Mouse (Mus musculus): Measurements from ENCODE around the gene Lrp8. TPM values are rescaled to one million over a fixed set of nuclear protein-coding genes. Genes with fewer than 3 reads are reported as not detected.
A peak's percentile ranks its signal among the peaks of the same experiment; 100 is the strongest.

Lrp8 gene
- total RNA-seq, 4 experiments from 2014 or later: not detected

DNA sequence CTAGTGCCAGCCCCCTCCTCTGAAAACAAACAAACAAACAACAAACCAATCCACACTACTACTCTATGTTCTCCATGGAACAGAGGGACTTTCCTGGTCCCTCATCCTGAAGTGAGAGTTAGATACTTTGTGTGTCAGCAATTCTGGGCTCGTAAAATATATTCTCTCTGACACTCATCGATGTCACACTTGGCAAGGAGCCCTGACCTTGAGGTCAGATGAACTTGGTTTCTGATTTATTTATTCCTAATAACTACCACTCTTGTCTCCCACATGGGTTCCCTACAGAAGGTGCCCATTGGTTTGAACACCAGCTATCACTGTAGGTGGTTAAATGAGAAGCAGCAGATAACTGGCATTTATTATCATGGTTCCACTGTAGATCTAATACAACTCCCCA lies 118.3 kb downstream of the Lrp8 start:
- no peak for DNase-seq (ENCODE audit: low spot score in 2 of 2)

GRCm38 (mm10) chr4:107921152-107921695 lies 119.2 kb downstream of the Lrp8 start:
- DNase-seq (ENCODE audit: low spot score in 2 of 2): no peak

- DNase-seq (ENCODE audit: low spot score in 2 of 2): no peak
These were observed 119.9 kb downstream of the Lrp8 start for GRCm38 (mm10) chr4:107921952-107922351.

- peak; percentile 95 to 97 for DNase-seq (ENCODE audit: low spot score in 2 of 2)
These were observed 121.2 kb downstream of the Lrp8 start, which contains the start of gene Cpt2 for GRCm38 (mm10) chr4:107923145-107923802. Gene Cpt2 (minus strand): TSS chr4:107923610.

GRCm38 (mm10) chr4:107923803-107924194 lies 121.7 kb downstream of the Lrp8 start:
- DNase-seq (ENCODE audit: low spot score in 2 of 2): no peak

Other genes with a start within 250 kb of the Lrp8 start
- gene Dmrtb1, start 118.0 kb upstream of the Lrp8 start, total RNA-seq (2022): not detected
- gene Magoh, start 77.5 kb downstream of the Lrp8 start, total RNA-seq (2022): 10 to 100 TPM; 26.1 to 33.5 (median 27.6) TPM
- 10 to 100 TPM; 40.3 to 44.0 (median 43.0) TPM for gene 0610037L13Rik, start 87.6 kb downstream of the Lrp8 start, total RNA-seq (2022)
- 10 to 100 TPM; 47.3 to 67.2 (median 53.9) TPM for gene Cpt2, start 121.3 kb downstream of the Lrp8 start, total RNA-seq (2022)
- gene Slc1a7, start 166.1 kb downstream of the Lrp8 start, total RNA-seq (2022): under 1 TPM in 3 of 4 experiments, not detected in 1; 0.15 to 0.27 (median 0.16) TPM